Mouse (Mus musculus) hindbrain, embryonic 11.5 days (tissue): ENCODE data around the gene Vangl2. TPM values are rescaled to one million over a fixed set of nuclear protein-coding genes. Genes with fewer than 3 reads are reported as not detected.

Experiments used
- ATAC-seq: fragments of 200-750 bp; cut with Nextera tagmentation; 2 replicates; pipeline ENCODE4 v1.8.0; 2017; ENCODE audit warnings: mild to moderate bottlenecking, moderate TSS enrichment, moderate library complexity; ENCODE audit not compliant: low FRiP score
- DNase-seq: peaks from one replicate; pipeline ENCODE4 v3.0.0-alpha.2; 2015; ENCODE audit warnings: low spot score
- H3K27ac ChIP-seq: fragments of 300-500 bp; sonication (generic); 2 replicates; pipeline ENCODE4 v1.5.1; 2014; ENCODE audit warnings: mild to moderate bottlenecking, low read depth, low read length
- H3K27me3 ChIP-seq: fragments of 300-500 bp; sonication (generic); 2 replicates; pipeline ENCODE4 v1.6.1; 2014; ENCODE audit warnings: mild to moderate bottlenecking, low read length, moderate library complexity, mixed read lengths; ENCODE audit not compliant: control insufficient read depth, insufficient read depth
- H3K36me3 ChIP-seq: fragments of 300-500 bp; sonication (generic); 2 replicates; pipeline ENCODE4 v1.6.1; 2014; ENCODE audit warnings: mild to moderate bottlenecking, low read length, moderate library complexity, mixed read lengths; ENCODE audit not compliant: control insufficient read depth, insufficient read depth
- H3K4me1 ChIP-seq: fragments of 300-500 bp; sonication (generic); replicated peaks from 2 replicates; pipeline ENCODE4 v1.6.1; 2014; ENCODE audit warnings: low read length, mixed read lengths; ENCODE audit not compliant: control insufficient read depth, insufficient read depth
- H3K4me2 ChIP-seq: fragments of 300-500 bp; sonication (generic); replicated peaks from 2 replicates; pipeline ENCODE4 v1.6.1; 2014; ENCODE audit warnings: mild to moderate bottlenecking, low read depth, low read length
- H3K4me3 ChIP-seq: fragments of 300-500 bp; sonication (generic); 2 replicates; pipeline ENCODE4 v1.5.1; 2014; ENCODE audit warnings: low read depth, low read length
- H3K9ac ChIP-seq: fragments of 300-500 bp; sonication (generic); 2 replicates; pipeline ENCODE4 v1.6.1; 2014; ENCODE audit warnings: low read depth, low read length
- H3K9me3 ChIP-seq: fragments of 300-500 bp; sonication (generic); 2 replicates; pipeline ENCODE4 v1.6.1; 2016; ENCODE audit warnings: low read length; ENCODE audit not compliant: control insufficient read depth
- WGBS: fragments of 180-500 bp; shearing (Covaris S2); extraction: QIAGEN DNeasy Blood & Tissue Kit; methylation state at CpG from one replicate; pipeline ENCODE4 v1.1.7; 2014; 5-methylcytosine and 5-hydroxymethylcytosine counted together
- polyA plus RNA-seq: library from polyadenylated mRNA; unstranded; fragments of >200 nt; fragmentation: Nextera tagmentation; extraction: Ambion mirVana; gene quantifications from 2 replicates; pipeline ENCODE4 v1.2.1, GENCODE M21; 2014

Gene Vangl2
- polyA plus RNA-seq, 1 experiment from 2014 or later = 61.6 TPM

GRCm38 (mm10) chr1:172001665-172002064, 26.6 kb downstream of the Vangl2 start:
- peaks cover 15% of the 10 kb centered on the region; the same call in 1 of the 2 replicates for H3K36me3 ChIP-seq
- 0 out of 2 replicates have a peak overlapping the region, but pooled peaks have one; percentile 15 for H3K9ac ChIP-seq
- 34% methylated on average over 12 of the region's 12 CpGs for WGBS
- no peaks in the 10 kb centered on the region for H3K9me3 ChIP-seq
- H3K4me2 ChIP-seq = no peak overlapping the region
- H3K4me1 ChIP-seq = no peaks in the 10 kb centered on the region
- no peaks in the 10 kb centered on the region for H3K27me3 ChIP-seq
- no peak for DNase-seq
- no peak overlapping the region for H3K4me3 ChIP-seq
- peak; percentile 58 for ATAC-seq
- peak overlapping the region; percentile 58; the same call in 1 of the 2 replicates for H3K27ac ChIP-seq

GRCm38 (mm10) chr1:172000641-172001040, 27.6 kb downstream of the Vangl2 start:
- Histone ChIP-seq H3K4me2 (no peak overlapping the region), H3K27ac (no peak overlapping the region), H3K9ac (no peak overlapping the region), H3K4me1 (no peaks in the 10 kb centered on the region), H3K4me3 (no peak overlapping the region), H3K36me3 (0 out of 2 replicates have a peak, but pooled peaks cover 8% of the 10 kb centered on the region), H3K27me3 (no peaks in the 10 kb centered on the region), H3K9me3 (no peaks in the 10 kb centered on the region)
- DNase-seq (peak; percentile 80), ATAC-seq (peak; percentile 58; the same call in 1 of the 2 replicates)
- 59% methylated on average over 3 of the region's 3 CpGs for WGBS

- Histone ChIP-seq H3K4me1 (no peaks in the 10 kb centered on the region), H3K36me3 (0 out of 2 replicates have a peak, but pooled peaks cover 3% of the 10 kb centered on the region), H3K9me3 (no peaks in the 10 kb centered on the region), H3K27ac (no peak overlapping the region), H3K27me3 (no peaks in the 10 kb centered on the region), H3K9ac (no peak overlapping the region), H3K4me2 (no peak overlapping the region), H3K4me3 (no peak overlapping the region)
- ATAC-seq = no peak
- no peak for DNase-seq
- WGBS = 93% methylated on average over 13 of the region's 13 CpGs
Measured at GRCm38 (mm10) chr1:171998820-171999597, 29.2 kb downstream of the Vangl2 start.

- Histone ChIP-seq H3K27me3 (no peaks in the 10 kb centered on the region), H3K4me2 (no peak overlapping the region), H3K36me3 (no peaks in the 10 kb centered on the region), H3K4me3 (no peak overlapping the region), H3K9ac (no peak overlapping the region), H3K27ac (no peak overlapping the region), H3K9me3 (no peaks in the 10 kb centered on the region), H3K4me1 (no peaks in the 10 kb centered on the region)
- WGBS = 76% methylated on average over 7 of the region's 7 CpGs
- DNase-seq (no peak), ATAC-seq (no peak)
Measured at GRCm38 (mm10) chr1:171996701-171997100, 31.5 kb downstream of the Vangl2 start.

DNA sequence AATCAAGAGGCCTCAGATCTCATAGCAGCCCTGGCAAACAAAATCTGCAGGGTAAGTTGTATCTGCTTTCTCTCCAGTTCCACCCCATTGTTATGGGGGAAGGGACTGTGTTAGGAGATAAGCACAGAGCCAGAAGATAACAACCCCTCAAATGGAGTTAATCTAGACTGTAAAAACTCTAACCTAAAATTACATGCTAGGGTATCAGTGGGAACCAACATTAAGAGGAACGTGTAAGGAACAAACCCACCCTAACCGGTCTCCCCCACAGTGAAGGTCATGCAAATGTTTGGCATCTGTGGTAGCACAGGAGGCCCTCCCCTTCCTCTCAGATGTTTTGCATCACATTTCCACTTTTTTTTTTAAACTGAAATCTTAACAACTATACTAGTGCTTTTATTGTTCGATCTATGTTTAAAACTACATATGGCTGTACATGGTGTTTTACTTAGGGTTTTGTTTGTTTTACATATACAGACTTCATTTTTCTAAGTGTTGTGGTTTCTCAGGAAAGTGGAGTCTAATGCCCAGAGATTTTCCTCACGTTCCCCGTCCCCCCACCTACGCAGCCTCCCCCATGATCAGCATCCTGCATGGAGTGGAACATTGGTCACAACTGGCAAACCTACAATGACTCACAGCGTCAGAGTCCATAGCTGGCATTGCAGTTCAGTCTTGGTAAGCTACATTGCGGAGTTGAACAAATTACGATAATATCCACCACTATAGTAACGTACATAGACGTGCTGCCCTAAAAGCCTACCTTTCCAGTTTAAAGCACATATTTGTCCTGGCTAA, 33.1 kb downstream of the Vangl2 start:
- WGBS = 84% methylated on average over 11 of the region's 11 CpGs
- no peak overlapping the region for H3K9ac ChIP-seq
- ATAC-seq (no peak), DNase-seq (no peak)
- no peaks in the 10 kb centered on the region for H3K27me3 ChIP-seq
- no peaks in the 10 kb centered on the region for H3K4me1 ChIP-seq
- no peaks in the 10 kb centered on the region for H3K36me3 ChIP-seq
- no peak overlapping the region for H3K4me2 ChIP-seq
- no peak overlapping the region for H3K27ac ChIP-seq
- H3K9me3 ChIP-seq = no peaks in the 10 kb centered on the region
- no peak overlapping the region for H3K4me3 ChIP-seq

GRCm38 (mm10) chr1:171994501-171994900, 33.7 kb downstream of the Vangl2 start:
- no peak for DNase-seq
- no peaks in the 10 kb centered on the region for H3K4me1 ChIP-seq
- no peak overlapping the region for H3K4me2 ChIP-seq
- ATAC-seq = no peak
- no peaks in the 10 kb centered on the region for H3K36me3 ChIP-seq
- H3K9me3 ChIP-seq = no peaks in the 10 kb centered on the region
- no peak overlapping the region for H3K27ac ChIP-seq
- no peak overlapping the region for H3K9ac ChIP-seq
- H3K27me3 ChIP-seq = no peaks in the 10 kb centered on the region
- 91% methylated on average over 2 of the region's 2 CpGs for WGBS
- no peak overlapping the region for H3K4me3 ChIP-seq

- no peaks in the 10 kb centered on the region for H3K4me1 ChIP-seq
- no peak overlapping the region for H3K9ac ChIP-seq
- WGBS = 82% methylated on average over 4 of the region's 4 CpGs
- H3K4me3 ChIP-seq = no peak overlapping the region
- no peak overlapping the region for H3K4me2 ChIP-seq
- no peak for ATAC-seq
- H3K27me3 ChIP-seq = no peaks in the 10 kb centered on the region
- DNase-seq = no peak
- H3K36me3 ChIP-seq = no peaks in the 10 kb centered on the region
- no peak overlapping the region for H3K27ac ChIP-seq
- H3K9me3 ChIP-seq = no peaks in the 10 kb centered on the region; the same call in 1 of the 2 replicates
Measured at GRCm38 (mm10) chr1:171992901-171993530, 35.2 kb downstream of the Vangl2 start.

- no peaks in the 10 kb centered on the region; the same call in 1 of the 2 replicates for H3K9me3 ChIP-seq
- DNase-seq = no peak
- H3K27ac ChIP-seq = no peak overlapping the region
- no peak overlapping the region for H3K9ac ChIP-seq
- H3K4me2 ChIP-seq = no peak overlapping the region
- 84% methylated on average over 2 of the region's 2 CpGs for WGBS
- H3K4me3 ChIP-seq = no peak overlapping the region
- no peaks in the 10 kb centered on the region for H3K36me3 ChIP-seq
- H3K4me1 ChIP-seq = no peaks in the 10 kb centered on the region
- ATAC-seq = no peak
- H3K27me3 ChIP-seq = no peaks in the 10 kb centered on the region
Measured at GRCm38 (mm10) chr1:171991883-171992282, 36.4 kb downstream of the Vangl2 start.
